Mouse (Mus musculus) megakaryocyte progenitor cell, adult 5-6 weeks (primary cell): ENCODE data around the gene Il2ra. TPM values are rescaled to one million over a fixed set of nuclear protein-coding genes. Genes with fewer than 3 reads are reported as not detected.
A peak's percentile ranks its signal among the peaks of the same experiment; 100 is the strongest.
"Not testable (repeated sequence)": the region's sequence is repeated elsewhere in the genome, so short reads cannot be mapped to it uniquely, and the experiment has no call there.

Experiments
- ATAC-seq: replicated peaks from 2 replicates; pipeline ENCODE4 v1.8.0; 2016; ENCODE audit warnings: mild to moderate bottlenecking, moderate TSS enrichment, inconsistent platforms; ENCODE audit not compliant: poor library complexity
- total RNA-seq, 2 experiments: library from RNA; stranded (forward) in 1 of 2; stranded (reverse) in 1 of 2; fragments of 157-497, 149-512 nt in 1 of 2; fragments of 200-1000 nt in 1 of 2; gene quantifications; 2 replicates each; pipeline versions ENCODE4 v1.2.3 to v1.2.4; 2015 to 2017

Il2ra gene
- total RNA-seq (2015), result not detected in 2 replicates
- not detected in 2 replicates for total RNA-seq (2017)

DNA sequence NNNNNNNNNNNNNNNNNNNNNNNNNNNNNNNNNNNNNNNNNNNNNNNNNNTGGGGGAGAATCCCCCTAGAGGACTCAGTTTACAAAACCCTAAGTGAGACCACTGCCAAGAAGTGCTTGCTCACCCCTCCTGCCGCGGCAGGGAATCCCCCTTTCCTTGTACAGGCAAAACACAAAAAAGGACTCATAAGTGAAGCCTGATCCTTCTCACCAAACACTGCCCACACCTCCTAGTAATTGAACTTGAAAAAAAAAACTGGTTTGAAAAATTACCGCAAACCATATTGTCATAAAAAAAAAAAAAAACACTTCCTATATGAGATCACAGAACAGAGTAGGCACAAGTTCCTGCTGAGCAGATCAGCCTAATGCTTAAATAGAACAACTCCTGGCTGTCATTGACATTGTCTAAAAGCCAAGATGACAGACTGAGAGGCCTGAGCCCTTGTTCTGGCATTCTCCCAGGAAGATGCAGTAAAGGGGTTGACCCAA is at the start of gene Il2ra:
Gene Il2ra, plus strand, starts transcription at position 357 of the 491 bp plus-strand sequence.
- ATAC-seq, result no peak

DNA sequence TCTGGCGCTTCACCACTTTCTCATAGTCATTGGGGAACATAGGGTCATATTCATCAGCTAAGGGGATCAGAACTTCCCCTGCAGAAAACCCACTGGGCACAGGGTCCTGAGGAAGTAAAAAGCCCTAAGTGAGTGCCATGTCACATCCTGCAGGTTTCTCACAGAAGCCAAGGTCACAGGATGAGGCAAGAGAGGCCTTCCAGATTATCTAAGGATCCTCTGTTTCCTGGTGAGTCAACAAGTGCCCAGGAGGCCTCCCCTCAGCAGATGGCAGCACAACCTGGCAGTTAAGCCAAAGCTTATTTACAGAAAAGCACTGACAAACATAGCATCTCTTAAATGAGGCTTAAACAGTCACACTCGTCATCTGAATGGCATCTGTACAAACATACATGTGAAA is 45.9 kb upstream of the Il2ra start:
- ATAC-seq, result peak; percentile 76

DNA sequence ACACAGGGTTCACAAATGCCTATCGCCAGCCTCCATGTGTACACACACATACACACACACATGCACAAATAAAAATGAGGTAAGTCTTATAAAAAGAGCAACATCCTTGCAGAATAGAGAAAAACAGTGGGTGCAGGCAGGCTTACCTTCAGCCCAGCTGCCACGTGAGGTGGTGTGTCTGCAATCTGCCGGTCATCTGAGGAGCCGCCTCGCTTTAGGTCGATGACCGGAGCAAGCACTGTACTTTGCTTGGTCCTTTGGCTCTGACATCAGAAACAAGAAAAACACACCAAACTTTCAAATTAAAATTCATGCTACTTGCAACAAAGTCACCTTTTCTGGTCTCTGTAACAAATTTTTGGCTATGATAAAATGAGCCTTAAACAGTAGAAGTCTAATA is 44.7 kb upstream of the Il2ra start:
- ATAC-seq, result no peak

DNA sequence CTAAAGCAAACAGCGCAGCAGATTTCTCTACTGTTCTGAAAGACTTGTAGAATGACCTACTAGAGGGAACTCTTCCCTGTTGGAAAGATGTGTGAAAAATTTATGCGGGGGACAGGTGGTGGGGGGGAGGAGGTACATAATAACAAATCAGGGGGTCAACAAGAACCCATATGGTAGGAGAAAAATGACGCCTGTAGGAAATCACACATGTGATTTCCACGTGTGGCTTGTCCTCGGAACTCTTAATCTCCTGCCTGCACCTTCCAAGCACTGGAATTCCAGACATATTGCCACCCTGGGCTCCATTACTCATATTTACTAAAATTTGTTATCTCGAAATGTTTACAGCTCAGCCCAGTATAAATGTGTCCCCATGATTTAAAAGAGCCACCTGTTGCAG is 40.8 kb upstream of the Il2ra start:
- no peak for ATAC-seq

DNA sequence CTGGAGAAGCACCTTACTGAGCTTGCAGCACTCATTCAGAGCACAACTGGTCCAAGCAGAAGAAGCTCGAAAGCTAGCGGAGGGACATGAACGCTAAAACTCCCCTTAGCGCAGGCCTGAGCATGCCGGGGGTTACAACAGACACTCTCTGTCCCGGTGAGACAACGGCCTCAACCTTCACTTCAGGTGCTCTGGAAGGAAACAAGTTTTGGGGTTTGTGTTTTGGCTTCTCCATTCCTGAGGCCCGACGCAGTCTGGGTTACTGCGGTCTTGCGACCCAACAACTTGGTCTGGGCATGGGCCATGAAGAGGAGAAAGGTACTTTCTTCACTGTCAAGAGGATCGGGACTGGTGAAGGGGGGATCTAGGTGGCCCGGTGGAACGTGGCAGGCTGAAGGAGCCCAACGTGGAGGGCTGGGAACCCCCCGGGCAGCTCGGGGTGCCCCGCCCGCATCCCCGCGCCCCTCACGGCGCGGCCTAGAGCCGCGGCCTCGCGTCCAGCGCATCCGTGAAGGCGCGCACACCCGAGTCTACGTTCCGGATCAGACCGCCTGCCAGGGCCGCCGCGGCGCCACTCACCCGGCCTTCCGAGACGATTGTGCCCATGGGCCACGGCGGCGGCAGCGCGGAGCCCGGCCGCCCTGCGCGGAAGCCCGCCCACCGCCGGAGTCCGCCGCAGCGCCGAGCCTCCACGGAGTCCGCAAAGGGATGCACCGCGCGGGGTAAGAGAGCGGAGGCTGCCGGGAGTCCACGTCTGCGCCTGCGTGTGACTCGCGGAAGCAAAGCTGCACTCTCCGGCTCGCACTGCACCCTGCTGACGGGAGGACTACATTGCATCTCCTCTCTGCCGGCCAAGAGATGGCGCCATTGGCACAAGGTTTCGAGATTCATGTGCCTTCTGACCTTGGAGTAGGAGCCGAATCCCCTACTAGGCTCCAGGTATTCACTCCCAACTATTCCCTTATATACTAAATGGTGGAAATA is 39.8 kb upstream of the Il2ra start:
- ATAC-seq, result peak; percentile 100

DNA sequence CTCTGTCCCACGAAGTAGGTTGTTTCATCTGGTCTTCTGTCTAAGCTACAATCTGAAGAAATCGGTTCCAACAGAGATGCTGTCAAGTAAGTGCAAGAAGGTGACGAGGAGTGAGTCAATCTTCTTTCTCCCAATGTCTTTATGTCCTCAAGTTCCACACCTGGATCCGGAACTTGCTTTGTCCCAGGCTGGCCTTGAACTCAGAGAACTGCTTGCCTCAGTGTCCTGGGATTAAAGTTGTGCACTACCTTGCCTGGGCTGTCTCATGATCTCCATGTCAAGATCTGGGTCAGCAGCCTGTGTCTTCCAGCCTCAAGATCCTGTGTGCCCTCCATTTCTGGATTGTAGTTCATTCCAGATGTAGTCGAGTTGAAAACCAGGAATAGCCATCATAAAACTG is 38.6 kb upstream of the Il2ra start, which contains the start of gene Rbm17:
Gene Rbm17, minus strand, starts transcription at position 101 of the 400 bp plus-strand sequence.
- ATAC-seq, result no peak

DNA sequence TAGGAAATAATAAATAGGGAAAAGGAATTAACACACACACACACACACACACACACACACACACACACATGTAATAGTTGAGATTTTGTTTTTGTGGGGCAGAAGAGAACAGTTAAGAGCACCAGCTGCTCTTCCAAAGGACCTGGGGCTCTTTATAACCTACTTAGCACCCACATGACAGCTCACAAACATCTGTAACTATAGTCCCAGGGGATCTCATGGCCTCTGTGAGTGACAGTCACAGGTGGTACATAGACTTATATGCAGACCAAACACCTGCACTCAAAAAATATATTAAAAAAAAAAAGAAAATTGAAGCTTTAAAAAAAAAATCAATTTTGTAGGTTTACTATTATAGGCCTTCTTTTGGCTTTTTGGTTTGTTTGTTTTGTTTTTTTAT is 37.7 kb upstream of the Il2ra start:
- ATAC-seq, result no peak

DNA sequence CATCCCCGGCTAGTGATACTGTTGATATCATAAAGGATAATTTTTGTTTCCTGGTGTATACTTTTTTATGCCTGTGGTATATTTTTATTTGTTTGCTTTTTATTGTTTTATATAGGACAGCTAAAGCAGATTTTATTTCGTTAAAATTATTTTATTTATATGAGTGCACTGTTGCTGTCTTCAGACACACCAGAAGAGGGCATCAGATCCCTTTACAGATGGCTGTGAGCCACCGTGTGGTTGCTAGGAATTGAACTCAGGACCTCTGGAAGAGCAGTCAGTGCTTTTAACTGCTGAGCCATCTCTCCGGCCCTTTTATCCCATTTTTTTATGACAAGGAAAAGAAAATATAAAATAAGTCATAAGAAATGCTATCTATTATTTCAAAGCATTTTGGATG is 35.9 kb upstream of the Il2ra start:
- ATAC-seq, result not testable (repeated sequence)

DNA sequence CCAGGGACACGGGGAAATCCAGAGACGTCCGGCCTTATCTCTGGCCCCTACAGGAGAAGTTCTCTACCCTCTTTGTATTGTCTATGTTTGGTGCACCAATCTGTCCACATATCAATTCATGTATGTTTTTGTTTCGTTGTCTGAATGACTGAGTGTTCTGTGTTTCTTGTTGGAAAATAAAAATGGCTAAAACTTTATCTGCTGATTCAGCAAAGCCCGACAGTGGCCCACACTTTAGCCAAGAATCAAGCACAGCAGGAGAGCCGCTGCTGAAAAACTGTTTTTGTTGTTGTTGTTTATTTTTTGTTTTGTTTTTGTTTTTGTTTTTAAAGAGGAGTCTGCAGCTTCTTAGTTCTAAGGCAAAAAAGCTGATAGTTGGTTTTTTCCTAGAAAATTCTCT is 29.7 kb upstream of the Il2ra start:
- not testable (repeated sequence) for ATAC-seq

DNA sequence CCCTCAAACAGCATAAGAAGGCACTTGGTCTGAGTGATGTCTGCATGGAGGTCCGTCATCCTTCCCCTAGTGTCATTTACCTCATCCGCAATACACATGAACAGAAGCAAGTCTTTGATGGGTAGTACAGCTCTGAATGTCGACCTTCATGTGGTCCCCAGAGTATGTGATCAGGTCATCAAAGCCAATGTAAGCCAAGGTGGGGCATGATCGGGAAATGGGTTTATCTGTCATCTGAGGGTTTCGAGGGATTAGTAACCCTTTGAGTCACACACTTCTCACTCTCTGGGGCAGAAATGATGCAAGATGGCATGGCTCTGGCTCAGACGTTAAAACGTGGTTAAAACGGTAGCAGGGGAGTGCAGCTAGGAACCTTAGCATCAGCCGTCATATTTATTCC is 25.8 kb upstream of the Il2ra start:
- no peak for ATAC-seq

DNA sequence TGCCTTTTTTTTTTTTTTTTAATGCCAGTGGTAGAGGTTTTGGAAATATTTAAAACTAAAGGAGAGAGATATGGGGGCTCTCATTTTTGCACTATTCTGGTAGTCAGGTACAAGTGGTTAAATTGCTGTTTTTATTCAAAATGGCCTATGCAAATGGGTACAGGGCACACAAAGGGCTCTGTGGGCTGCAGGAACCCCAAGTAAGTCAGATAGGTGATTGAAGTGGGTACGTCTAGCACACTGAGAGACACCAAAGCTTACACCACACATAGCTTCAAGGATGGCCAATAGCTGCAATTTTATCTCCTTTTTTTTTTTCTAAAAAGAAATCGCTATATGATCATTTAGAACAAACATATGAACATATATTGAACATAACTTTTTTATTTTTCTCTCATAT is 23.0 kb upstream of the Il2ra start:
- no peak for ATAC-seq

DNA sequence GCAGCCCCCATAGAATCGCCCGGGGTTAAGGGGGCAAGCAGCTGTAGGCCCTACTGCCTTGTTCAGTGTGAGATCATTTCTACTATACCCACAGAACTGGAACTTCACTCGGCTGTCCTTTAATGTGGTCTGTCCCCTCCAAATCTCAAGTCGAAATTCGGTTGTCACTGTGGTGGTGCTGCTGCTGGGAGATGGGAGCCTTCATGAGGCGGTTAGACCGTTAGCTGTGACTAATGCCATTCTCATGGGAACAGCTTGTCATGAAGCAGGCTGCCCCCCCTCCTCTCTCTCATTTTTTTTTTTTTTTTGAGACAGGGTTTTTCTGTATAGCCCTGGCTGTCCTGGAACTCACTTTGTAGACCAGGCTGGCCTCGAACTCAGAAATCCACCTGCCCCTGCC is 19.4 kb upstream of the Il2ra start:
- no peak for ATAC-seq

DNA sequence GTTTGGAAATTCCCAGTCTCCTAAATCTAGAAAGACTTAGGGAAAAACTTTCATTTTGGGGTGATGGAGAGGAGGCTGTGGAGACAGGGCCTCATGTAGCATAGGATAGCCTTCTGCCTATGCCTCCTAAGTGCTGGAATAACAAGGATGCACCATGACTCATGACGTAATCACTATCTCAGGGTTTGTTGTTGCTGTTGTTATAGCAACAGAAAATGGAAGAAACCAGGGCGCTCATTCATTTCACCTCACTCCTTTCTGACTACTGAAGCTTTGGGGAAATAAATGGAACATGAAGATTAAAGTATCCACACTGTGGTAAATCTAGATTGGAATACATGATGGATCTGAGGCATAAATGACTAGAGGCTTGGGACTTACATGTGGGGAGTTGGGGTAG is 18.9 kb upstream of the Il2ra start:
- ATAC-seq, result no peak

DNA sequence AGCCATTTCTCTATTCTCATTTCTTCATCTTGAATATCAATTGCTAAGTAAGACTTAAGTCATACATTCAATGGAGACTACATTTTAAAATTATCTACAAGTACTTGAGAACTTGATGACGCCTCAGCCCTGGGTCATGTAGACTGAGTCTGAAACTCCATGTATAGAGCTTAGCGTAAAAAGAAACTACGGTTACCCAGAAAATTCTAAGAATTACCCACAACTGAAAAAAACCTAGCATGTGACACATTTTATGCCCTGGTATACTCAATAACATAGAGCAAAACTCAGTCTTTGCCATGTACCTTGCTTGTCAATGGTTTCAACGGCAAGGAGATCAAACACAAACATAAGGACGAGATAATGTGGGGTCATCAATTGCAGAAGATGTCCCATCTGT is 16.7 kb upstream of the Il2ra start, which contains the start of gene Gm17490:
Gene Gm17490, minus strand, starts transcription at position 375 of the 400 bp plus-strand sequence.
- no peak for ATAC-seq

DNA sequence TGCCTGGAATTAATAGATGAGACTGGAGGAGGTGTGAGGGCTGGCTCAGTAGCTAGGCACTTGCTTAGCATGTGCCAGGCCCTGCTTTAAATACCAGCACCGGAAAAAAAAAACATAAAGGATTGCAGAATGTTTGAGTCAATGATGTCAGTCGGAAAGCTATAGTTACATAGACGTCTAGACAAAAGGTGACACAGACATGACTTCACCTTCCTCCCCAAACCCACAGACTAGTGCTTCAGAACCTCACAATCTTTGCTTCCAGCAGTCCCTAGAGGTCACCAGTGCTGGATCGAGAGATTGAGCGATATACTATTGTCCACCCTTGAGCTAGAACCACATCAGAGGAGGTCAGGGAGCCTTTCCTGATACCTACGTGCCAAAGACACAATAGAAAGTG is 7.6 kb upstream of the Il2ra start:
- no peak for ATAC-seq

DNA sequence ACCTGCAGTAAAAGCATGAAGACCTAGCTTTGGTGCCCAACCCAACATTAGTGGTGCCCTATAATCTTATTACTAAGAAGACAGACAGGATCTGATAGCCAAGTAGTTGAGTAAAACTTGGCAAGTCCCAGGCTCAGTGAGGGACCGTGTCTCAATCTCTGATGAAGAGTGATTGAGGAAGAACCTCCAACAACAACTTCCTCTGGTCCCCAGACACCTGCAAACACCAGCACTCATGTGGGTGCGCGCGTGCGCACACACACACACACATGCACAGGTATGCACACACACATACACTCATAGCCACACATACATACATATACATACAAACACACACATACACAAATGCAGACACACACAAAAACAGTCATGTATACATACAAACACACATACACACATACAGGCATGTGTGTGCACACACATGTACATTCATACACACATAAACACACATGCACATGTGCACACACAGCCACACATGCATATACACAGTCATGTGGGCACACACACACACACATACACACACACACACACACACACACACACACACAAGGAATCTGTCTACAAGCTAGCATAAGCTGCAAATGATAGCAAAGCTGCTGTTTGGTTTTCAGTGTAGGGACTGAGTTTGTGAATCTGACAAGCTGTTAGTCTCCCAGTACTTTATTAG is 7.0 kb upstream of the Il2ra start:
- ATAC-seq, result 0 out of 2 replicates have a peak, but pooled peaks have one; percentile 19

DNA sequence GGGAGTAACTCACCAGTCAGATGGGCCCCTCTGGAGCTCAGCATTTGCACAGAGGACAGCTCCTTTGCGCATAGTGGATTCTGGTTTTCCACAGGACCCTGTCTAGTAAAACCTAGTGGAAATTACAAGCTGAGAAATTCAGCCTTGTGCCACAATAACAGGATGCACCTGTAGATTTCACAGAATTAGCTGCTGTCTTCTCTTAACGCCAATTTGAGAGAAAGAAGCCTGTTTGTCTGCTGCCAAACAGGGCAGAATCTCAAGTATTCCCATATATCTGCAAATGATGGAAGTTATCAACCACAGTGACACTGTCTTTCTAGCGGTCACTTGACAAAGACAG is 6.5 kb upstream of the Il2ra start:
- ATAC-seq, result no peak

DNA sequence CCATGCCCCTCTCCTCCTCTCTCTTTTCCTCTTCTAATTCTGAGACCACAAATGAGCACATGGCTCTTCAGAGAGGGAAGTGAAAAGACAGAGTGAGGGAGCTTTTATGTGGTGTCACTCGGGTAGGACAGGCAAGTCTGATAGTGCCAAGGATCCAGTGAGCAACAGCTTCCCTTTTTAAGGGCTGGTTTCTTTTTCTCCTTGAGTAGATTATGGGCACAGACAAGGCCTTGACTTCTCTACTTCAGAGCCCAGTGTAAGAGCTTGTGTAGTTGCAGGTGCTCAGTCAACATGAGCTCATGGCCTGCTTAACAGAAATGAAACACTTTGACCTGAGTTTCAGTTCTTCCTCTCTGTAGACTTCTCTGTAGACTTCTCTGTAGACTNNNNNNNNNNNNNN is 5.5 kb upstream of the Il2ra start:
- ATAC-seq, result peak; percentile 95

DNA sequence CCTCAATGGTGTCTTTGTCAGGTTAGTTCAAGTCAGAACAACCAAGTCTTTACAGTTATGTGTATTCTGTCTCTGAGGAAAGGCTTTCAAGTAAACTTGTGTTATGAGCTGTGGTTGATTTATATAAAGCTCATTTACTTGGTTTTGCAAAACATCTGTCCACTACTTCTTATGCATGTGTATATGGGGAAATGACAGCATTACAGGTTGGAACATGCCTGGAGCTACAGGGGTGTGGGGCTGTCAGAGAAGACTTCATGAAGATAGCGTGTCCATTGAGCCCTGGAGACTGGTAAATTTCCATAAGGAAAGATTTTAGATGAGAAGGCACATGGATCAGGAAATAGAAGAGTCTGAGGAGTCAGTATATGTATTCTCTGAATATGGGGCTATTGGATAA is 1.4 kb downstream of the Il2ra start:
- ATAC-seq, result no peak

DNA sequence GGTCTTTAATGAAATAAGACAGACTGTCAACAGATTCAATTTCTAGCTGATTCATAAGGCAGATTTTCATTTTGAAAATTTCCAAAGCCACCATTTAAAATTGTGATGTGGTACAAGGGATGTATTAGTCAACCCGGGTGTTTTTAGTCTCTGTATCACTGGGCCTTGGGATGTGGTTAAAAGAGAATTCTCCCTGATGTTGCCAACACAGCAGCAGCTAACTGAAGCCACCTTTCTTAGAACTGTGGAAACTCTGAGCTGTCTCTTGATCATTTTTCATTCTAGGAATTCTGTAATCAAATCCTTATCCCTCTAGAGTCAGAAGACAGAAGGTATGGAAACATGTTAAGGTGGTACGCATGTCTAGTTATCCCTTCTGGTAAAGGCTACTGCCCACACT is 2.7 kb downstream of the Il2ra start:
- ATAC-seq, result no peak

DNA sequence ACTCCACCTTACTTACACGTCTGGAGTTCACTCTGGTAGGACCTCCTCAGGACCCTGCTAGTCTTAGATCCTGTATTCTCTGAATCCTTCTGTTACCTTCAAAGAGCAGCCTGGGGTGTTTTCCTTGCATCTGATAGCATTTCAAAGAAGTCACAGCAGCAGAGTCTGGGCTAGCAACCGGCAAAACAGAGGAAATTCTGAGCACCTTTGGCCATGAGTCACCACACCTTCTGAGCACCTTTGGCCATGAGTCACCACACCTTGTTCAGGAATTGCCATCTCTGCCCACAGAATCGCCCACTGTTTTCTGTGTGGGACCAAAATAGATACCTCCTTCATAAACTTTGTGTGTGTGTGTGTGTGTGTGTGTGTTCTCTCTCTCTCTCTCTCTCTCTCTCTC is 8.9 kb downstream of the Il2ra start:
- ATAC-seq, result no peak

DNA sequence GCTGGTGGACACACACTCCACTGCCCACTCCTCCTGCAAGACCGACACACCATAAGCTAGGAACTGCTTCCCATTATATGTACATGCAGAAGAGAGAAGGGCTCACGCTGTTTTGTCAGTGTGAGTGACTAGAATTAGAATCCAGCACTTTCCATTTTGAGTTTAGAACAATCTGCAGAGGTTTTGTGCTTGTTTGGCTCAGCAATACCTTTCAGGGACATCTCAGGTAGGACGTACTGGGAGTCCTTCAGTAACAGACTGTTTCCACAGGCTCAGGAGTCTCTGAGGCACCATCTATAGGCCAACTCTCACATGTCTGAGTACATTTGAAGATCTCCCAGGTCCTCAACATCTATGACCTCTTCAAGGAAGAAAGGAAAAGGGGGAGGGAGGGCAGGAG is 9.6 kb downstream of the Il2ra start:
- ATAC-seq, result no peak
